Mouse (Mus musculus) cerebellum, adult 8-10 months (tissue): ENCODE measurements around the gene Stt3a.

Experiments used
- DNase-seq: peaks from one replicate; pipeline ENCODE4 v3.0.0; 2022

Gene Stt3a

GRCm38 (mm10) chr9:36767203-36768143 lies at the start of gene Stt3a:
Gene Stt3a (minus strand): TSS chr9:36767679.
- DNase-seq = peak; percentile 99

GRCm38 (mm10) chr9:36814486-36814885 lies 47.0 kb upstream of the Stt3a start:
- no peak for DNase-seq

GRCm38 (mm10) chr9:36808126-36808785 lies 40.8 kb upstream of the Stt3a start:
- DNase-seq = no peak

GRCm38 (mm10) chr9:36805256-36805975 lies 37.9 kb upstream of the Stt3a start:
- no peak for DNase-seq

GRCm38 (mm10) chr9:36803926-36804325 lies 36.4 kb upstream of the Stt3a start:
- no peak for DNase-seq

- DNase-seq = no peak
Measured at GRCm38 (mm10) chr9:36803386-36803785, 35.9 kb upstream of the Stt3a start.

GRCm38 (mm10) chr9:36802951-36803350 lies 35.5 kb upstream of the Stt3a start:
- no peak for DNase-seq

- DNase-seq = no peak
Measured at GRCm38 (mm10) chr9:36801961-36802360, 34.5 kb upstream of the Stt3a start.

GRCm38 (mm10) chr9:36796781-36797555 lies 29.5 kb upstream of the Stt3a start, which contains the start of gene Ei24:
Gene Ei24 (minus strand): TSS chr9:36797393.
- peak; percentile 98 for DNase-seq

GRCm38 (mm10) chr9:36796224-36796623 lies 28.7 kb upstream of the Stt3a start:
- DNase-seq = no peak

- DNase-seq = no peak
Measured at GRCm38 (mm10) chr9:36795556-36795955, 28.1 kb upstream of the Stt3a start.

GRCm38 (mm10) chr9:36794487-36794886 lies 27.0 kb upstream of the Stt3a start:
- no peak for DNase-seq

- no peak for DNase-seq
Measured at GRCm38 (mm10) chr9:36792191-36792590, 24.7 kb upstream of the Stt3a start.

GRCm38 (mm10) chr9:36783921-36784320 lies 16.4 kb upstream of the Stt3a start:
- no peak for DNase-seq

GRCm38 (mm10) chr9:36769048-36769413 lies 1.6 kb upstream of the Stt3a start:
- peak; percentile 8 for DNase-seq

- no peak for DNase-seq
Measured at GRCm38 (mm10) chr9:36768156-36769047, 923 bp upstream of the Stt3a start.

- DNase-seq = no peak
Measured at GRCm38 (mm10) chr9:36764378-36764777, 3.1 kb downstream of the Stt3a start.

GRCm38 (mm10) chr9:36727034-36727755 lies 40.3 kb downstream of the Stt3a start, which contains the start of gene Chek1:
Gene Chek1 (minus strand): TSS chr9:36727065.
- no peak for DNase-seq

- peak; percentile 92 for DNase-seq
Measured at GRCm38 (mm10) chr9:36726131-36727033, 41.1 kb downstream of the Stt3a start.

- no peak for DNase-seq
Measured at GRCm38 (mm10) chr9:36716624-36717023, 50.9 kb downstream of the Stt3a start.
